20 mouse cellular contexts compared by ENCODE assay signal in the genomic region with DNA sequence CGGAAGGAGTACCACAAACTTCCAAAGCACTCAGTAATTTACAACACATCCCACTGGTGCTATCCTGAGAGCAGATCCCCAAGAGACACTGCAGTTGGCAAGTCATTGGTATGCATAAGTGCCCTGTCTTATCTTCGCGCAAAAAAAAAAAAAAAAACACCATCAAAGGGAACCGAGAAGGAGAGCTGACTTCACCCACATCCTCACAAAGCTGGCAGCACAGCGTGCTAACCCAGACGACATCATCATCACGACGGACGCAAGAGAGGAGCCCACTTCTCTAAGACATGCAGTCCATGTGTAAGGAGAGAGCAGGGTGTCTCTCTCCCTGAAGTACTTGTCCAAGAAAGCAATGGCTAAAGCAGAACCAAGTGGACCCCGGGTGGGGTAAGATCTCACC.
DNase-seq lines count a peak whose midpoint lies in the region; ATAC-seq and TF ChIP-seq lines count a peak whose summit lies in the region.
"Had no signal": no experiment of that assay in that cellular context is flagged by ENCODE, and none has a peak within 500 bp of the region (broad histone marks: within the 10 kb centered on the region; RNA-seq: fewer than 3 reads in every experiment).

No protein-coding gene starts in this region.

- no peak overlapping the region for H3K4me3 ChIP-seq in layer of hippocampus, adult 2 months
- H3K4me3 ChIP-seq: embryonic facial prominence, embryonic 10.5 days; forebrain, embryonic 12.5 days; heart, embryonic 10.5 days; hindbrain, embryonic 12.5 days; limb, embryonic 13.5 days; liver, embryonic 13.5 days; lung, embryonic 15.5 days; stomach, embryonic 15.5 days had no signal

- no peak for TF ChIP-seq CTCF in layer of hippocampus, adult 2 months (conservative IDR thresholded peaks at IDR 0.05)

- peak; percentile 76 for ATAC-seq in CD4-positive, CD25-positive, alpha-beta regulatory T cell, adult 4 months
- peak; percentile 70 for ATAC-seq in inflammation-experienced regulatory T-cells, adult 6 months
- ATAC-seq: Patski had no signal

- peak overlapping the region; percentile 82 for H3K27ac ChIP-seq in layer of hippocampus, adult 2 months
- H3K27ac ChIP-seq: embryonic facial prominence, embryonic 10.5 days; forebrain, embryonic 12.5 days; heart, embryonic 10.5 days; hindbrain, embryonic 12.5 days; limb, embryonic 13.5 days; lung, embryonic 15.5 days; stomach, embryonic 15.5 days had no signal

- DNase-seq in layer of hippocampus, adult 2 months (ENCODE audit: low spot score in 2 of 2) = no peak
- DNase-seq in layer of hippocampus, adult 18-20 months (ENCODE audit: low spot score in 2 of 2) = no peak
- peak; percentile 21 to 36 for DNase-seq in thymus, postnatal 36 days
- no peak for DNase-seq in cerebellum, adult 9-11 months
- DNase-seq in spleen, adult 12 weeks (ENCODE audit: low spot score) = no peak
- DNase-seq: adrenal gland, postnatal 36 days; heart, postnatal 10 days; liver, embryonic 13.5 days; midbrain, embryonic 14.5 days; right cerebral cortex, postnatal 14 days had no signal

Comparison
In these comparisons a context has a peak if more than half of its experiments do, and no peak if none do; other contexts are left out.
1. DNase-seq: peak in thymus, postnatal 36 days (2 of 2); none in layer of hippocampus, adult 2 months (0 of 2), layer of hippocampus, adult 18-20 months (0 of 2), cerebellum, adult 9-11 months (single experiment) and spleen, adult 12 weeks (single experiment).